Mouse (Mus musculus) heart, embryonic 14.5 days (tissue): ENCODE data around the gene Ifngr1. TPM values are rescaled to one million over a fixed set of nuclear protein-coding genes. Genes with fewer than 3 reads are reported as not detected.

Experiments
- ATAC-seq: fragments of 200-750 bp; cut with Nextera tagmentation; 2 replicates; pipeline ENCODE4 v1.8.0; 2017; ENCODE audit warnings: low read depth, moderate TSS enrichment; ENCODE audit not compliant: insufficient number of reproducible peaks, insufficient read depth, low FRiP score
- H3K27ac ChIP-seq, 2 experiments: fragments of 200-500 bp in 1 of 2; fragments of 300-500 bp in 1 of 2; sonication (generic) in 1 of 2; replicated peaks in 1 of 2; 2 replicates each; pipeline ENCODE4 v1.5.1; 2012 to 2014; ENCODE audit warnings: low read depth in 2 of 2, low read length in 2 of 2, control low read depth in 1 of 2, mild to moderate bottlenecking in 1 of 2, mixed read lengths in 1 of 2; ENCODE audit not compliant: control insufficient read depth in 1 of 2, insufficient read depth in 1 of 2
- H3K27me3 ChIP-seq: fragments of 300-500 bp; sonication (generic); 2 replicates; pipeline ENCODE4 v1.6.1; 2014; ENCODE audit warnings: mild to moderate bottlenecking, low read length, control low read depth; ENCODE audit not compliant: control insufficient read depth, insufficient read depth
- H3K36me3 ChIP-seq: fragments of 300-500 bp; sonication (generic); 2 replicates; pipeline ENCODE4 v1.6.1; 2014; ENCODE audit warnings: mild to moderate bottlenecking, control low read depth, low read length, mixed read lengths; ENCODE audit not compliant: control insufficient read depth, insufficient read depth
- H3K4me1 ChIP-seq, 2 experiments: fragments of 200-500 bp in 1 of 2; fragments of 300-500 bp in 1 of 2; sonication (generic) in 1 of 2; 2 replicates each; pipeline ENCODE4 v1.6.1; 2012 to 2014; ENCODE audit warnings: low read length in 2 of 2, control low read depth in 1 of 2, mixed read lengths in 1 of 2; ENCODE audit not compliant: control insufficient read depth in 2 of 2, insufficient read depth in 2 of 2
- H3K4me2 ChIP-seq: fragments of 300-500 bp; sonication (generic); 2 replicates; pipeline ENCODE4 v1.6.1; 2014; ENCODE audit warnings: mild to moderate bottlenecking, low read length
- H3K4me3 ChIP-seq, 2 experiments: fragments of 200-500 bp in 1 of 2; fragments of 300-500 bp in 1 of 2; sonication (generic) in 1 of 2; 2 replicates each; pipeline ENCODE4 v1.5.1; 2012 to 2014; ENCODE audit warnings: low read length in 2 of 2, mild to moderate bottlenecking in 2 of 2, control low read depth in 1 of 2, low read depth in 1 of 2, moderate library complexity in 1 of 2; ENCODE audit not compliant: control insufficient read depth in 1 of 2, insufficient read depth in 1 of 2
- H3K9ac ChIP-seq: fragments of 300-500 bp; sonication (generic); 2 replicates; pipeline ENCODE4 v1.6.1; 2014; ENCODE audit warnings: mild to moderate bottlenecking, low read length
- H3K9me3 ChIP-seq: fragments of 300-500 bp; sonication (generic); 2 replicates; pipeline ENCODE4 v1.6.1; 2016; ENCODE audit warnings: low read length, control low read depth; ENCODE audit not compliant: control insufficient read depth
- WGBS: fragments of 180-500 bp; shearing (Covaris S2); extraction: QIAGEN DNeasy Blood & Tissue Kit; methylation state at CpG from one replicate; pipeline ENCODE4 v1.1.7; 2014; 5-methylcytosine and 5-hydroxymethylcytosine counted together
- polyA plus RNA-seq: library from polyadenylated mRNA; unstranded; fragments of >200 nt; fragmentation: Nextera tagmentation; extraction: Ambion mirVana; gene quantifications from 2 replicates; pipeline ENCODE4 v1.2.1, GENCODE M21; 2014

Gene Ifngr1
- polyA plus RNA-seq, 1 experiment from 2014 or later: 42.2 TPM

DNA sequence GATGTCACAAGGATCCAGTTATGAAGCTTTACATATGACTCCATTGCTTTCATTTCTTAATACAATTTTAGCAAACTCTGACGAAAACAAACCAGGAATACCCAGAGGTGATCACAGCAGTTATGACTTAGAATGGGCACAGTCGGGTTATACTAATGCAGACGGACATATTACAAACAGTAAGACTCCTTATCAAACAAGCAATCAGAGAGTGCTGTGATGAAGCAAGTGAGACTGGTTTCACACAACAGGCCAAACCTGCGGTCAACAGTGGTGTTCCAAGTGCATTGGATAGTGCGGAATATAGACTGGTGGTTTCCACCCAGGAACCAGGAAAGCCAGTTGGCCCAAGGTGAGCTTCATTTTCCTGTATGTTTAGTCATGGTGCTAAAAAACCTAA lies 47.1 kb downstream of the Ifngr1 start:
- no peaks in the 10 kb centered on the region for H3K27me3 ChIP-seq
- no peaks in the 10 kb centered on the region for H3K4me1 ChIP-seq
- no peak overlapping the region for H3K4me3 ChIP-seq
- no peak overlapping the region for H3K4me2 ChIP-seq
- H3K9me3 ChIP-seq: no peaks in the 10 kb centered on the region
- no peak overlapping the region for H3K27ac ChIP-seq
- H3K36me3 ChIP-seq: no peaks in the 10 kb centered on the region
- 85% methylated on average over 5 of the region's 5 CpGs for WGBS
- H3K9ac ChIP-seq: no peak overlapping the region
- no peak for ATAC-seq

DNA sequence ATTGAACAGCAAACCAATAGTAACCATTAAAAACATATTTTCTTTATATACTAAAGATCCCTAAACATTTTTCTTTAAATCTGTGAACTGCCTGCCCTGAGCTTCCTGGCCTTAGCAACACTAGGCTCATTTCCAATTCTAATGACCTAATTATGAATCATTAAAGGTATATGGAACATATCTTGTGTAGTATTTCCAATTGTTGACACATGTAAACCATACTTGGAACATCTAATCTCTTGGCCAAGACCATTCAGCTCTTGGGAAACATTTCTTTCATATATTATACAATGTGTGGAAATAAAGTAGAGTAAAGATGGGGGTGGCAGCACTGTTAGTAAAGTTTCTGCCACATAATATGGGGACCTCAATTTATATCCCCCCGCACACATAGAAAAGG lies 47.9 kb downstream of the Ifngr1 start:
- Histone ChIP-seq H3K4me1 (no peaks in the 10 kb centered on the region), H3K9me3 (no peaks in the 10 kb centered on the region), H3K4me3 (no peak overlapping the region), H3K9ac (no peak overlapping the region), H3K36me3 (no peaks in the 10 kb centered on the region), H3K27ac (no peak overlapping the region), H3K4me2 (no peak overlapping the region), H3K27me3 (no peaks in the 10 kb centered on the region)
- ATAC-seq: no peak
- 91% methylated on average over 1 of the region's 1 CpGs for WGBS

DNA sequence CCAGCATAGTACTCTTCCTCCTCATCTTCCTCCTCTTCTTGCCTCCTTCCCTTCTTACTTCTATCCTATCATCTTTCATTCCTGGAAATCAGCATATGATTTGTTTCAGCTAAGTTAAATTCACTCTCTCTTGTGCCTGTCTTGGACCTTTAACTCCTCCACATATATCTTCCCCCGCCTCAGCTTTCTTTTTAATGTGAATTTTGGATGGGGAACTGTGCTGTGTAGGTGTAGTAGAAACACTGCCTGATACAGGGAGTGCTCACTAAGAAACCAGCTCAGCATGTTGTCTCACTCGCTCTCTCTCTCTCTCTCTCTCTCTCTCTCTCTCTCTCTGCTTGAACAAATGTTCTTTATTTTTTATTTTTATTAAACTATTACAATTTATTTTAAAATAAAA lies 53.4 kb downstream of the Ifngr1 start:
- Histone ChIP-seq H3K4me3 (no peak overlapping the region), H3K9me3 (0 out of 2 replicates have a peak, but pooled peaks cover 5% of the 10 kb centered on the region), H3K27ac (no peak overlapping the region), H3K9ac (no peak overlapping the region), H3K27me3 (no peaks in the 10 kb centered on the region), H3K4me1 (no peaks in the 10 kb centered on the region), H3K36me3 (no peaks in the 10 kb centered on the region), H3K4me2 (no peak overlapping the region)
- no peak for ATAC-seq
- WGBS: 80% methylated on average over 2 of the region's 2 CpGs

DNA sequence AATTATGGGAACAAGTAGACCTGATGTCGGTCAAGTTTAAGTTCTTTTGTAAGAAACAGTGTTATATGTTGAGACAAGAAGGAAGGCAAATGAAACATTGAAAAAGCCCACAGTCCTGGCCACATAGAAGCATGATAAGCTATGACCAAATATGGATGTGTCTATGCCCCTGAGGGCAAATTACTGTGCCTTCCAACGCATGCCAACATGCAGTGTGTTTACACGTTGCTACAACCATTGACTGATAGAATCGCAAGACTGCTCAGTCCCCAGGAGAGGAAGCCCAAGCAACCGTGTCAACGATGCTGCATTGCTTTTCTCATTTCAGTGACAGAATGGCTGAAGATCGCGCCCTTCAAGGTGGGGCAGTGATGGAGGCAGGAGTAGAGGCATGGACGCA lies 65.7 kb downstream of the Ifngr1 start:
- Histone ChIP-seq H3K27ac (no peak overlapping the region), H3K4me3 (no peak overlapping the region), H3K9ac (no peak overlapping the region), H3K27me3 (no peaks in the 10 kb centered on the region), H3K4me2 (no peak overlapping the region), H3K36me3 (no peaks in the 10 kb centered on the region), H3K9me3 (no peaks in the 10 kb centered on the region), H3K4me1 (no peaks in the 10 kb centered on the region)
- 77% methylated on average over 9 of the region's 9 CpGs for WGBS
- ATAC-seq: no peak

Other genes starting within 250 kb of the Ifngr1 start
- not detected in 2 replicates for gene Olig3, start 235.4 kb upstream of the Ifngr1 start, polyA plus RNA-seq
- gene Il22ra2, start 30.0 kb downstream of the Ifngr1 start, polyA plus RNA-seq: 0.08 TPM in 1 of 2 replicates, not detected in the other
- gene Il20ra, start 120.6 kb downstream of the Ifngr1 start, polyA plus RNA-seq: 0.09 and 0.22 TPM in 2 replicates